Mouse (Mus musculus) right cerebral cortex, postnatal 25 days (tissue): ENCODE results near the gene Timm10.
A peak's percentile ranks its signal among the peaks of the same experiment; 100 is the strongest.

Experiments used
- DNase-seq: peaks from one replicate; pipeline ENCODE4 v3.0.0; 2022

The Timm10 gene

DNA sequence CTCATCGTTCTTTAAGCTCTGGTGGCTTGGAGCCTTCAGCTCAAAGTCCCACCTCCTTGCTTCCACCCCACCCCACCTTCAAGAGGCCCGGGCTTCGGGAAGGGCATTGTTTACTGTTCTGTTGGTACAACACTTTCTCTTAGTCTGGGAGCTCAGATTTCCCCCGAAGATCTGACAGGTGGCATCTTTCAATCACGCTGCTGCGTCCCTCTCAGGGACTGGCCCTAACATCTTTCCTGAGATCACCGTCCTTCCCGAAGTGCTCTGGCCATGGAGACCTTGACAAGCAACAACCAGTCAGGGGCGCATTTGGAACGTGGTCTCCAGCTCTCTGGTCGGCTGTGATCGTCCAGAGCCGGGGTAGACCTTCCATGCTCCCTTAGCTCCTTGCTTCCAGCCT, 4.2 kb upstream of the Timm10 start, which contains the start of gene Smtnl1:
Gene Smtnl1 (minus strand): TSS at position 101 of the 400 bp plus-strand sequence.
- DNase-seq, result no peak

DNA sequence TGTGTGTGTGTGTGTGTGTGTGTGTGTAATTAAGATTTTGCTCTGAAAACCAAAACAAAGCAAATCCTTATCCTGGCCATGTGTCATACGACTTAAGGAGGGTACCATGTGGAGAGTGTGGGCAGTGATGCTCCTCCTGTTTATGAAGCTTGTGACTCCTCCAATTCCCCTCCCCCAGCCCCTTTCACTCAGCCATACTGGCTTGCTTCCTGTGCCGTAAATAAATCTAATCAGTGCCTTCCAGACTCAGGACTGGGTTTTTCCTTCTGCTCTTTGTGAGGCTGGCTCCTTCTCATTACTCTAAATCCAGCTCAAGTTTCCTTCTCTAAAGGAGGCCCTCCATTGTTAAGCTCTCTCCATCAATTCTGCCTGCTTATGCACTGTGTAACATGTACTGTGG, 3.6 kb upstream of the Timm10 start:
- no peak for DNase-seq

- no peak for DNase-seq
Observed at GRCm38 (mm10) chr2:84827283-84827920, 605 bp downstream of the Timm10 start.

DNA sequence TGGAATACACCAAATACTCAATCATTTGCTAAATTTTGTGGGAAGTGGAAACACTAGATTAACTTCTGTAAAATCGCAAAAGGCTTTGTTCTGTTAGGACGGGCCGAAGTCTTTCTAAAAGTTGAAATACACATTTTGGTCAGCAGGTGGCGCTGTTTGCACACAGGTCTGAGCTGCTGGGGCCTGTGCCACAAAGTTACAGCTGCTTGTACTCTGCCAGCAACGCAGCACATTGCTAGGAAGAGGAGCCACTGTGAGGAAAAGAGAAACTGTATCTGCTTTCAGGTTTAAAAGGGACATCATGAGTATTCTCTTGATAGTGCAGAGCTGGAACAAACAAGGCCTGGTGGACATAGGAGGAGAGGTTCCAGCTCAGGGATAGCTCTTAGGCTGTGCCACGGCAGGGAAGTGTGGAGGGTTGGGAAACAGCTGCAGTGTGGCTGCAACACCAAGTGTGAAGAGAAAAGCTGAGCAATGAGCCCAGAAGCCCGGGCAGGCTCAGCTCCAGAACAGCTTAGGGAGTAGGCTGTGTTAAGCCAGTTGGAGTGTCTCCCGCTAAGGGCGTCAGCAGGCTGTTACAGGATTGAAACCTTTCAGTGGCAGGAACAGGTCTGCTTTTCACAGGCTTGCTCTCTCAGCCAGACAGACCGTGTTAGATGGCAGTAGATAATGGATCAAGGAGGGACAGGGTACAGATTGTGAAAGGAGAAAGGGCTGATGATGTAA, 5.0 kb downstream of the Timm10 start:
- DNase-seq, result peak; percentile 82

DNA sequence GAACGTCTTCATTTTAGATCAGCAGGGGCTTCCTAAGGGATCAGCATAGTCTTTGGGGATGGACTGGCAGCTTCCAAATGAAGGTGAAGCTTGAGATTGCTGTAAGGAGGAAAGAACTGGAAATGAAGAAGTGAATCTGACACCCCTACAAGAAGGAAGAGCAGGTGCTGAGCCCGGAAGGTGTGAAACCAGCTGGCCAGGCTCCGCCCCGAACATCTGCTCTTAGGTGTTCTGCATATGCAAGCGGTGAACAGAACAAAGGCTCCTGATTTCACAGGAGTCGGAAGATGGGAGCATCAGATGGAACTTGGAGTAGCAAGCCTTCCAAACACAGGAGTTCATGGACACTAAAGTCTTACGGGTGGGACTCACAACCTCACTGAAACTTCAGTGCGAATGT, 10.3 kb downstream of the Timm10 start:
- peak; percentile 26 for DNase-seq

DNA sequence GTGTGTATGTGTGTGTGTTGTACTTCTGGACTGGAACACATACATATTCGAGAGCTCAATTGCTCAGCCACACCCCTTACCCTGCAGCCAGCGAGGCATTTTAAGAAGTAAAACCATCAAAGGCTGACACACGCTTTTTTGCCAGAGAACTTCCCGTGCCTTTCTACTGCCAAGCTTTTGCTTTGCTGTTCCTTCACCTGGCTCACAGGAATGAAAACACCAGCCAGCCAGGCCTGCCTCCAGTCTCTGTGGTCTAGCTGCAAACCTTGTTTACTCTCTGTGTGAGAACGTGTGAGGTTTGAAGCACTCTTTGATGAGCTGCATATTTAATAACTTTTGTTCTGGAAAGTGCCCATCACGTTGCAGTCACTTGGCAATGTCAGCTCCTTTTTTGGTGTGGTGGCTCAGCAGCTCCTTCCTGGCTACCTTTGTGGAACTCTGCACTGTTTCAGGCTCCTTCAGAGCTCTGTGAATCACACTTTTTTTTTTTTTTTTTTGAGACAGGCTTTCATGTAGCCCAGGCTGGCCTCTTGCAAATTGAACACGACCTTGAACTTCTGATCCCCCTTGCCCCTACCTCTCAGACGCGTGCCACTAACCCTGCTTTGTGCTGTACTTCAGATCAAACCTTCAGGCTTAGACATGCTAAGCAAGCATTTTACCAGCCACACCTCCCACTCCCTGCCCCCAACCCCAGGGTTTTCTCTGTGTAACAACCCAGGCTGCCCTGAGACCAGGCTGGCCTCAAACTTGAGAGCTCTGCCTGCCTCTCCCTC, 11.2 kb downstream of the Timm10 start:
- DNase-seq, result no peak

GRCm38 (mm10) chr2:84838593-84838949, 11.8 kb downstream of the Timm10 start, which contains the start of gene Slc43a1:
Slc43a1 (plus strand) TSS chr2:84838850.
- no peak for DNase-seq

GRCm38 (mm10) chr2:84838993-84839980, 12.5 kb downstream of the Timm10 start:
- DNase-seq, result no peak

DNA sequence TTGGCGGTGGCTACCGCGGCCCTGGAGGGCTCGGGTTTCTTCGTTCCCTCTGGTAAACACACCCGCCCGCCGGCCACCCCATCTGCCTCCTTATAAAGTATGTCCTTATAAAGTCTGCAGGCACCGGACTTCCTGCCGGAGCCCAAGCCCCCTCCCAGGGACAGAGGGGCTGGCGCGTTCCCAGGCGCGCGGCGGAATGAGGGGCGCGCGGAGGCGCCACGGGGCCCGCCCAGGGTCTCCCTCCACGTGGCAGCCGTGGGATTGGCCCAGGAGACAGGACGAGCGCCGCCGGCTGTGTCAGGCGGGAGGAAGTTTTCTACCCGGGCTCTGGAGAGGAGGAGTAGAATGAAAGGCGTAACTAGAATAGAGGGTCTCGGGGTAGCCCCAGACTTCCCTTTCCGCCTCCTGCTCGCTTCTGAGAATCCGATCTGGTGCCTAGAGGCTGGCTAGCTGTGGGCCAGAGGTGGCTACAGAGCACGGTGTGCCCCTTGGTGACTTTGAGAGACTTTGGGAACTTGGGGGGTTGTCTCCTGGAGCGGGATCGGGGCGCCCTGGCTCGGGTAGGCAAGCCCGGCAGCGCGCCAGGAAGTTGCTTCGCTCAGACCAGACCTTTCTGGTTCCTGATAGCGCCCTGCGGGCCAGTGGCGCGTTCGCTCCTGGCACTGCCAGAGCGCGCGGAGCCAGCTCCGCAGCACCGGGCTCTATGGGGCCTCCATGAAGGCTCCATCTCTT, 13.4 kb downstream of the Timm10 start:
- DNase-seq, result peak; percentile 28

GRCm38 (mm10) chr2:84840748-84841563, 14.2 kb downstream of the Timm10 start:
- DNase-seq, result no peak

GRCm38 (mm10) chr2:84841905-84842304, 15.1 kb downstream of the Timm10 start:
- no peak for DNase-seq

DNA sequence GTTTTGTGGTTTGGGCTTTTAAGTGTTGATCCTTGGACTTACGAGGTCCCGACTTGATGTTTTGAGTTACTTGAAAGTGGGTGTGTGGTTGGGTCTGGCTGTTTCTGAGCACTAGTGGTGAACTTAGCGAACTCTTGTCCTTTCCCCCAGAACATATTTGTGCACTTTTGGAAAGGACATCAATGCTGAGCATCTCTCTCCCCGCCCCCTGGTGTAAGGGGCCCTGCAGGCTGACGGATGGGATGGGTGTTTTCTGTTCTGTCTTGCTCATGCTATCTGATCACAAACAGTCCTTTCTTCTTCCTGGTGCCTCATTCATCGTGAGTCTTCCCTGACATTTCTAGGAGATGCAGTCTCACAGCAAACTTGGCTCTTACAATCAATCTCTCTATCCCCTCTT, 16.9 kb downstream of the Timm10 start:
- DNase-seq, result no peak

- no peak for DNase-seq
Observed at GRCm38 (mm10) chr2:84845226-84845625, 18.4 kb downstream of the Timm10 start.

DNA sequence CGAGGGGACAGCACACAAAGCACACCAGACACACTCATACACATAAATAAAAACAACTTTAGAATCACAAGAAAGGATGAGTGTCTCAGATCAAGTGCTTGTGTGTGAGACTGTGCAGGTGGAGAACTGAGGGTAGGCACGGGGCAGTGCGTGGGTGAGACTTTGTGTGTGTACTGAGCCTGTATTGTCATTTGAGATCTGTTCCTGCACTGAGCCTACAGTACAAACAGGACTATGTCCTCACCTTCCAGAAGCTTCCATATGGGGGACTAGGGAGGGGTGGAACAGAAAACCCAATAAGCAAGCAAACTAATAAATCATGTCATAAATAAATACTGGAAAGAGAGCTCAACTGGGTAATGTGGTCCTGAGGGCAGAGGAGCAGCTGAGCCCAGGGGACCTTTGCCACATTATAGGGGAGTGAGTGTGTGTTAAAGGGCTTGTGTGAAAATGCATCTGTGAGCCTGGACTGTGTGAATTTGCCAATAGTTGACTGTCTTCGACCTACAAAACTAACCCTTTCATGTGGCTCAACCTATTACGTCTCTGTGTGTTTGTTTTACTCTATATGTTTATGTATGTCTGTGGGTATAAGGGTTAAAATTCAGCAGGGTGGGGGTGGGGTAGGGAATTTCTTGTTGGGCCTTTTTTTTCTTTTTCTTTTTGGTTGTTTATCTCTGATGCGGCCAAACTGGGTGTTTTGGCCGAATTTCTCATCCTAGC, 23.8 kb downstream of the Timm10 start:
- DNase-seq, result no peak

GRCm38 (mm10) chr2:84851130-84852040, 24.6 kb downstream of the Timm10 start:
- DNase-seq, result no peak

DNA sequence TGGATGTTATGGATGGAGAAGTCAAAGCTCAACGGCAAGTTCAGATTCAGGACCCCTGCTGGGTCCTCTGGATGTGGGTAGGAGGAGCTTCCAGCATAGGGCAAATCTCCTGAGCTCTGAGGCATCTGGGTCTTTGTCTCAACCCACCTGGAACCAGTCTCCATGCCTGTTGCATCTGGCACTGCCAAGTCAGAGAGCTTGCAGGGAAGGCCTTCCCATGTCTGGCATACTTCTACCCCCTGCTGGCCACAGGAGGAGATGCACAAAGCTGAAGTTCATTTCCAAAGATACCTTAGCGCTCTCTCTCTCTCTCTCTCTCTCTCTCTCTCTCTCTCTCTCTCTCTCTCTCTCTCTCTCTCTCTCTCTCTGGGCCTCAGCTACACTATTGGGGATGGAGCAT, 28.9 kb downstream of the Timm10 start:
- no peak for DNase-seq

DNA sequence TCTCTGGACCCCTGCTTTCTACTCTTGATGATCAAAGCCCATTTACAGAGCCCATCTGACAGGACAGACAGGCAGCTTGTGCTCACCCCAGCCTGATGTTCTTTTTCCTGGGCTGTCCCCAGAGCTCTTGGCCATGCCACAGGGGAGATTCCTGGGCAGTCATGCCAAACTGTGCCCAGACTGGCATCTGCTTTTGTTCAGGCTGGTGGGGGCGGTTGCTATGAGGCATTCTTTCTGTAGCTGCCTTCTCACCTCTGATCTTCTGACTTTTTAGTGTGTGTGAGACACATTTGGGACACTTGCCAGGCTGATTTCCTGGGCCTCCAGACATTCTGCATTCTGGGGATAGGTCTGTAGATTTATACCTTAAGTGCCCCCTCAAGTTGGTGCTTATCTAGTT, 31.8 kb downstream of the Timm10 start:
- DNase-seq, result no peak

- no peak for DNase-seq
Observed at GRCm38 (mm10) chr2:84859991-84860780, 33.4 kb downstream of the Timm10 start.
